Mouse (Mus musculus) embryo, embryonic 11 days (tissue): ENCODE measurements around the gene Gm8362.
A peak's percentile ranks its signal among the peaks of the same experiment; 100 is the strongest.
"Not testable (repeated sequence)": the region's sequence is repeated elsewhere in the genome, so short reads cannot be mapped to it uniquely, and the experiment has no call there.

Source experiments
- DNase-seq: peaks from one replicate; pipeline ENCODE4 v3.0.0-alpha.2; 2015

The Gm8362 gene

DNA sequence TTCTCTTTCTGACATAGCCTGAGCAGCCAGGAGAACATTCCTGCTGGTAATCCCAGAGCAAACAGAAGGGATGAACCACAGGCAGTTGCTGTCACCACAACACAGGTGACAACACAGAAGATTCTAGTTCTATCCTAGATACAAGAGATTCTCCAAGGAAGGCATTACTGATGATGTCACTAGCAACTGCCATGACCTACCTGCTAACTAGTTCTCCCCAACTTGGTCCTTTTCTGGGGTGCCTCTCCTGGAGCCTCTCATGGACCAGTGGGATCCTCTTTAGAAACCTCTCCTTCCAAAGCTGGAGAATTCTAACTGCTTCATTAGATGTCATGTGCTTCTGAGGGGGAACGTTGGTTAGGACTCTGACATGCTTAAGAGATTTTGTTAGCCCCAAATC lies at the start of gene Gm8362:
TSS of gene Gm8362 (minus strand) at position 101 of the 400 bp plus-strand sequence.
- DNase-seq = not testable (repeated sequence)

- not testable (repeated sequence) for DNase-seq
Observed at GRCm38 (mm10) chr14:6823297-6823696, 49.1 kb upstream of the Gm8362 start.

DNA sequence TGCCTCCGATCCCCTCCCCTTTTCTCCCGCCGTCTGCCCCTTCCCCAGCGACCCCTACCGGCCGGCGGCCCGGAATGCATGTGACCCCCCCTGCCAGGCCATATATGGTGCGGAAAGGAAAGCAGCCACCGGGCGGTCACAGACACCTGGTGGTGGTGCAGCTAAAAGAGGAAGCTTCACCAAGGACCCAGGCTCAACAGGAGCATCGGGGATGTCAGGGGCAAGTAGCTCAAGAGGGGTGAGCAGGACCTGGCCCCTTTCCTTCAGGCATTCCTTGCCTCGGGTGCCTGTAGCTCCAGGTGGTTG lies 17.0 kb downstream of the Gm8362 start:
- not testable (repeated sequence) for DNase-seq

- peak; percentile 13 for DNase-seq
Observed at GRCm38 (mm10) chr14:6756384-6757230, 17.6 kb downstream of the Gm8362 start.

GRCm38 (mm10) chr14:6742232-6742631 lies 32.0 kb downstream of the Gm8362 start, which contains the start of gene Gm3636:
Gene Gm3636, minus strand, starts transcription at chr14:6742332.
- not testable (repeated sequence) for DNase-seq

DNA sequence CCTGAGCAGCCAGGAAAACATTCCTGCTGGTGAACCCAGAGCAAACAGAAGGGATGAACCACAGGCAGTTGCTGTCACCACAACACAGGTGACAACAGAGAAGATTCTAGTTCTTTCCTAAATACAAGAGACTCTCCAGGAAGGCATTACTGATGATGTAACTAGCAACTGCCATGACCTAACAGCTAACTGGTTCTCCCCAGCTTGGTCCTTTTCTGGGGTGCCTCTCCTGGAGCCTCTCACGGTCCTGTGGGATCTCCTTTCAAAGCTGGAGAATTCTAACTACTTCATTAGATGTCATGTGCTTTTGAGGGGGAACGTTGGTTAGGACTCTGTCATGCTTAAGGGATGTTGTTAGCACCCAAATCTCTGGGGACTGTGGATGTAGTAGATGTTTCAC lies 54.1 kb downstream of the Gm8362 start, which contains the start of gene Gm8050:
TSS of gene Gm8050 (minus strand) at position 101 of the 400 bp plus-strand sequence.
- DNase-seq = not testable (repeated sequence)
